Mouse (Mus musculus): ENCODE data around the gene Tnfrsf18. TPM values are rescaled to one million over a fixed set of nuclear protein-coding genes. Genes with fewer than 3 reads are reported as not detected.

The Tnfrsf18 gene
- total and polyA plus RNA-seq, 2 experiments from 2014 or later: 1.2 TPM; not detected in 1

- TF ChIP-seq CTCF (IDR thresholded peaks at IDR 0.05; ENCODE audit: low read depth): no peak
- Histone ChIP-seq H3K4me2 (ENCODE audit: low read depth) (peak overlapping the region; percentile 64), H3K9ac (peak overlapping the region; percentile 79), H3K9me3 (ENCODE audit: low read length) (no peaks in the 10 kb centered on the region), H3K36me3 (ENCODE audit: insufficient read depth) (peaks cover 19% of the 10 kb centered on the region), H3K27me3 (ENCODE audit: insufficient read depth, low read length) (no peaks in the 10 kb centered on the region), H3K4me1 (ENCODE audit: insufficient read depth) (peaks cover 18% of the 10 kb centered on the region), H3K4me3 (ENCODE audit: low read depth, low read length) (peak overlapping the region; percentile 85), H3K27ac (ENCODE audit: low read depth, low read length) (peak overlapping the region; percentile 89)
- WGBS: 1% methylated on average over 70 of the region's 70 CpGs
- ATAC-seq (peak; percentile 84), DNase-seq (peak; percentile 98)
Measured at GRCm38 (mm10) chr4:155992906-155993547, 32.9 kb upstream of the Tnfrsf18 start.

GRCm38 (mm10) chr4:155993606-155994005, 32.4 kb upstream of the Tnfrsf18 start:
- Histone ChIP-seq H3K9ac (peak overlapping the region; percentile 79), H3K4me1 (ENCODE audit: insufficient read depth) (peaks cover 18% of the 10 kb centered on the region), H3K4me3 (ENCODE audit: low read depth, low read length) (peak overlapping the region; percentile 85), H3K27me3 (ENCODE audit: insufficient read depth, low read length) (no peaks in the 10 kb centered on the region), H3K27ac (ENCODE audit: low read depth, low read length) (peak overlapping the region; percentile 89), H3K9me3 (ENCODE audit: low read length) (no peaks in the 10 kb centered on the region), H3K36me3 (ENCODE audit: insufficient read depth) (peaks cover 25% of the 10 kb centered on the region), H3K4me2 (ENCODE audit: low read depth) (peak overlapping the region; percentile 64)
- TF ChIP-seq CTCF (IDR thresholded peaks at IDR 0.05; ENCODE audit: low read depth): no peak
- ATAC-seq (no peak), DNase-seq (no peak)
- WGBS: 5% methylated on average over 15 of the region's 15 CpGs

GRCm38 (mm10) chr4:156004109-156004508, 21.9 kb upstream of the Tnfrsf18 start:
- H3K4me3 ChIP-seq (ENCODE audit: low read depth, low read length): no peak overlapping the region
- H3K4me2 ChIP-seq (ENCODE audit: low read depth): no peak overlapping the region
- no peak for TF ChIP-seq CTCF (IDR thresholded peaks at IDR 0.05; ENCODE audit: low read depth)
- H3K4me1 ChIP-seq (ENCODE audit: insufficient read depth): no peaks in the 10 kb centered on the region
- H3K9ac ChIP-seq: no peak overlapping the region
- ATAC-seq (no peak), DNase-seq (no peak)
- H3K27me3 ChIP-seq (ENCODE audit: insufficient read depth, low read length): no peaks in the 10 kb centered on the region
- peaks cover 80% of the 10 kb centered on the region for H3K36me3 ChIP-seq (ENCODE audit: insufficient read depth)
- WGBS: 97% methylated on average over 3 of the region's 3 CpGs
- H3K27ac ChIP-seq (ENCODE audit: low read depth, low read length): no peak overlapping the region
- H3K9me3 ChIP-seq (ENCODE audit: low read length): no peaks in the 10 kb centered on the region

- Histone ChIP-seq H3K9ac (no peak overlapping the region), H3K9me3 (ENCODE audit: low read length) (no peaks in the 10 kb centered on the region), H3K4me1 (ENCODE audit: insufficient read depth) (no peaks in the 10 kb centered on the region), H3K27me3 (ENCODE audit: insufficient read depth, low read length) (no peaks in the 10 kb centered on the region), H3K4me3 (ENCODE audit: low read depth, low read length) (no peak overlapping the region), H3K36me3 (ENCODE audit: insufficient read depth) (peaks cover 82% of the 10 kb centered on the region), H3K4me2 (ENCODE audit: low read depth) (no peak overlapping the region), H3K27ac (ENCODE audit: low read depth, low read length) (no peak overlapping the region)
- no peak for ATAC-seq
- TF ChIP-seq CTCF (IDR thresholded peaks at IDR 0.05; ENCODE audit: low read depth): no peak
- no peak for DNase-seq
- 98% methylated on average over 4 of the region's 4 CpGs for WGBS
Measured at GRCm38 (mm10) chr4:156008369-156008768, 17.6 kb upstream of the Tnfrsf18 start.

- 87% methylated on average over 8 of the region's 8 CpGs for WGBS
- H3K36me3 ChIP-seq (ENCODE audit: insufficient read depth): peaks cover 52% of the 10 kb centered on the region
- TF ChIP-seq CTCF (IDR thresholded peaks at IDR 0.05; ENCODE audit: low read depth): no peak
Measured at GRCm38 (mm10) chr4:156013637-156014036, 12.3 kb upstream of the Tnfrsf18 start, which contains the start of gene Tnfrsf4. Gene Tnfrsf4 (plus strand): TSS chr4:156013843.

GRCm38 (mm10) chr4:156014436-156014835, 11.5 kb upstream of the Tnfrsf18 start:
- no peak overlapping the region for H3K27ac ChIP-seq (ENCODE audit: low read depth, low read length)
- no peaks in the 10 kb centered on the region for H3K4me1 ChIP-seq (ENCODE audit: insufficient read depth)
- no peak overlapping the region for H3K4me2 ChIP-seq (ENCODE audit: low read depth)
- H3K4me3 ChIP-seq (ENCODE audit: low read depth, low read length): no peak overlapping the region
- no peak for DNase-seq
- TF ChIP-seq CTCF (IDR thresholded peaks at IDR 0.05; ENCODE audit: low read depth): no peak
- no peak for ATAC-seq
- no peaks in the 10 kb centered on the region for H3K27me3 ChIP-seq (ENCODE audit: insufficient read depth, low read length)
- H3K36me3 ChIP-seq (ENCODE audit: insufficient read depth): peaks cover 44% of the 10 kb centered on the region
- H3K9me3 ChIP-seq (ENCODE audit: low read length): no peaks in the 10 kb centered on the region
- WGBS: 88% methylated on average over 2 of the region's 2 CpGs
- no peak overlapping the region for H3K9ac ChIP-seq

More at GRCm38 (mm10) chr4:156013637-156014036, 12.3 kb upstream of the Tnfrsf18 start, which contains the start of gene Tnfrsf4:
- DNase-seq (no peak), ATAC-seq (no peak)
- no peak within 1 kb of the TSS for H3K4me3 ChIP-seq (ENCODE audit: low read depth, low read length)
- no peaks in the 10 kb centered on the region for H3K9me3 ChIP-seq (ENCODE audit: low read length)
- H3K27me3 ChIP-seq (ENCODE audit: insufficient read depth, low read length): no peaks in the 10 kb centered on the region
- H3K4me2 ChIP-seq (ENCODE audit: low read depth): no peak within 1 kb of the TSS
- no peak within 1 kb of the TSS for H3K27ac ChIP-seq (ENCODE audit: low read depth, low read length)
- no peak within 1 kb of the TSS for H3K9ac ChIP-seq
- no peaks in the 10 kb centered on the region for H3K4me1 ChIP-seq (ENCODE audit: insufficient read depth)

GRCm38 (mm10) chr4:156019771-156020170, 6.2 kb upstream of the Tnfrsf18 start:
- DNase-seq: no peak

More at GRCm38 (mm10) chr4:156019771-156020170, 6.2 kb upstream of the Tnfrsf18 start:
- no peaks in the 10 kb centered on the region for H3K9me3 ChIP-seq (ENCODE audit: low read length)
- H3K4me3 ChIP-seq (ENCODE audit: low read depth, low read length): no peak overlapping the region
- ATAC-seq: no peak
- no peak overlapping the region for H3K9ac ChIP-seq
- H3K27me3 ChIP-seq (ENCODE audit: insufficient read depth, low read length): no peaks in the 10 kb centered on the region
- H3K4me2 ChIP-seq (ENCODE audit: low read depth): no peak overlapping the region
- 0 out of 2 replicates have a peak, but pooled peaks cover 7% of the 10 kb centered on the region for H3K36me3 ChIP-seq (ENCODE audit: insufficient read depth)
- 90% methylated on average over 12 of the region's 12 CpGs for WGBS
- no peaks in the 10 kb centered on the region for H3K4me1 ChIP-seq (ENCODE audit: insufficient read depth)
- no peak for TF ChIP-seq CTCF (IDR thresholded peaks at IDR 0.05; ENCODE audit: low read depth)
- no peak overlapping the region for H3K27ac ChIP-seq (ENCODE audit: low read depth, low read length)

Data from forebrain, postnatal 0 days (tissue).